Mouse (Mus musculus) MEL (cell line): ENCODE data around the gene Prkar2a. TPM values are rescaled to one million over a fixed set of nuclear protein-coding genes. Genes with fewer than 3 reads are reported as not detected.
A peak's percentile ranks its signal among the peaks of the same experiment; 100 is the strongest.
"Not testable (repeated sequence)": the region's sequence is repeated elsewhere in the genome, so short reads cannot be mapped to it uniquely, and the experiment has no call there.

Source experiments
- DNase-seq: peaks from one replicate; pipeline ENCODE4 v3.0.0; 2011; ENCODE audit warnings: low read depth, low spot score
- H3K27ac ChIP-seq: 2 replicates; pipeline ENCODE4 v1.5.1; 2012; ENCODE audit warnings: low read depth, mild to moderate bottlenecking, control low read depth, low read length, moderate library complexity; ENCODE audit not compliant: control insufficient read depth
- H3K27me3 ChIP-seq, 2 experiments: fragments of 150-350 bp in 1 of 2; sonication (generic) in 1 of 2; 2 replicates each; pipeline ENCODE4 v1.6.1; 2012; ENCODE audit warnings: low read length in 2 of 2, mild to moderate bottlenecking in 2 of 2, improper control_type of control experiment in 1 of 2, moderate library complexity in 1 of 2; ENCODE audit not compliant: insufficient read depth in 2 of 2, control insufficient read depth in 1 of 2
- H3K36me3 ChIP-seq, 2 experiments: 2 replicates each; pipeline ENCODE4 v1.6.1; 2012 to 2014; ENCODE audit warnings: low read length in 2 of 2, improper control_type of control experiment in 1 of 2, inconsistent platforms in 1 of 2, mild to moderate bottlenecking in 1 of 2; ENCODE audit not compliant: insufficient read depth in 2 of 2, control insufficient read depth in 1 of 2
- H3K4me1 ChIP-seq, 2 experiments: fragments of 150-350 bp in 1 of 2; sonication (generic) in 1 of 2; 2 replicates each; pipeline ENCODE4 v1.6.1; 2012; ENCODE audit warnings: low read length in 2 of 2, improper control_type of control experiment in 1 of 2, mild to moderate bottlenecking in 1 of 2; ENCODE audit not compliant: insufficient read depth in 2 of 2, control insufficient read depth in 1 of 2
- H3K4me3 ChIP-seq, 2 experiments: fragments of 150-350 bp in 1 of 2; sonication (generic) in 1 of 2; 2 replicates each; pipeline ENCODE4 v1.5.1; 2012; ENCODE audit warnings: low read depth in 2 of 2, low read length in 2 of 2, mild to moderate bottlenecking in 2 of 2, moderate library complexity in 2 of 2, control low read depth in 1 of 2, improper control_type of control experiment in 1 of 2; ENCODE audit not compliant: control insufficient read depth in 1 of 2, insufficient read depth in 1 of 2
- H3K79me2 ChIP-seq: 2 replicates; pipeline ENCODE4 v1.6.1; 2012; ENCODE audit warnings: mild to moderate bottlenecking, low read length, moderate library complexity; ENCODE audit not compliant: control insufficient read depth, poor library complexity, insufficient read depth
- H3K9ac ChIP-seq: 2 replicates; pipeline ENCODE4 v1.6.1; 2012; ENCODE audit warnings: low read depth, mild to moderate bottlenecking, control low read depth, low read length, moderate library complexity; ENCODE audit not compliant: control insufficient read depth, poor library complexity, severe bottlenecking
- H3K9me3 ChIP-seq: fragments of 150-350 bp; sonication (generic); replicated peaks from 2 replicates; pipeline ENCODE4 v1.6.1; 2012; ENCODE audit warnings: mild to moderate bottlenecking, low read length, improper control_type of control experiment, moderate library complexity; ENCODE audit not compliant: insufficient read depth
- CHD2 ChIP-seq: IDR thresholded peaks from 2 replicates; pipeline ENCODE4 v1.6.1; 2011; ENCODE audit warnings: low read length, improper control_type of control experiment
- ELF1 ChIP-seq: IDR thresholded peaks from 2 replicates; pipeline ENCODE4 v1.6.1; 2014; ENCODE audit warnings: low read depth, mild to moderate bottlenecking, inconsistent platforms, low read length, improper control_type of control experiment, moderate library complexity
- GABPA ChIP-seq: IDR thresholded peaks from 2 replicates; pipeline ENCODE4 v1.6.1; 2012; ENCODE audit warnings: low read depth, mild to moderate bottlenecking, inconsistent platforms, low read length, improper control_type of control experiment, moderate library complexity
- HCFC1 ChIP-seq: IDR thresholded peaks from 2 replicates; pipeline ENCODE4 v1.6.1; 2012; ENCODE audit warnings: low read depth, mild to moderate bottlenecking, inconsistent platforms, low read length, improper control_type of control experiment, moderate library complexity
- KAT2A ChIP-seq: conservative IDR thresholded peaks from 2 replicates; pipeline ENCODE4 v1.6.1; 2012; ENCODE audit warnings: low read depth, low read length, improper control_type of control experiment, inconsistent platforms
- MAFK ChIP-seq: IDR thresholded peaks from 2 replicates; pipeline ENCODE4 v1.6.1; 2011; ENCODE audit warnings: low read depth, mild to moderate bottlenecking, low read length, improper control_type of control experiment, borderline replicate concordance
- MAZ ChIP-seq: IDR thresholded peaks from 2 replicates; pipeline ENCODE4 v1.6.1; 2012; ENCODE audit warnings: low read depth, mild to moderate bottlenecking, inconsistent platforms, low read length, improper control_type of control experiment
- MXI1 ChIP-seq: IDR thresholded peaks from 2 replicates; pipeline ENCODE4 v1.6.1; 2011; ENCODE audit warnings: mild to moderate bottlenecking, low read depth, low read length, improper control_type of control experiment
- NELFE ChIP-seq: IDR thresholded peaks from 2 replicates; pipeline ENCODE4 v1.6.1; 2011; ENCODE audit warnings: low read depth, low read length, improper control_type of control experiment
- NRF1 ChIP-seq: IDR thresholded peaks from 2 replicates; pipeline ENCODE4 v1.6.1; 2014; ENCODE audit warnings: low read depth, mild to moderate bottlenecking, inconsistent platforms, low read length, improper control_type of control experiment, moderate library complexity; ENCODE audit not compliant: poor library complexity, insufficient read depth, severe bottlenecking
- POLR2A ChIP-seq, 2 experiments: IDR thresholded peaks; 2 replicates each; pipeline ENCODE4 v1.6.1; 2011 to 2012; ENCODE audit warnings: low read length in 2 of 2, mild to moderate bottlenecking in 2 of 2, control low read depth in 1 of 2, improper control_type of control experiment in 1 of 2, low read depth in 1 of 2, moderate library complexity in 1 of 2; ENCODE audit not compliant: control insufficient read depth in 1 of 2, insufficient read depth in 1 of 2, poor library complexity in 1 of 2
- POLR2AphosphoS2 ChIP-seq: IDR thresholded peaks from 2 replicates; pipeline ENCODE4 v1.6.1; 2011; ENCODE audit warnings: low read length, improper control_type of control experiment
- SIN3A ChIP-seq: IDR thresholded peaks from 2 replicates; pipeline ENCODE4 v1.6.1; 2012; ENCODE audit warnings: low read length, improper control_type of control experiment, inconsistent platforms
- TBP ChIP-seq: IDR thresholded peaks from 2 replicates; pipeline ENCODE4 v1.8.0; 2011; ENCODE audit warnings: low read depth, low read length, improper control_type of control experiment
- TCF12 ChIP-seq: IDR thresholded peaks from 2 replicates; pipeline ENCODE4 v1.6.1; 2014; ENCODE audit warnings: low read depth, mild to moderate bottlenecking, inconsistent platforms, low read length, improper control_type of control experiment, moderate library complexity
- UBTF ChIP-seq: IDR thresholded peaks from 2 replicates; pipeline ENCODE4 v1.6.1; 2012; ENCODE audit warnings: low read depth, mild to moderate bottlenecking, inconsistent platforms, low read length, improper control_type of control experiment, moderate library complexity, borderline replicate concordance; ENCODE audit not compliant: insufficient read depth
- USF1 ChIP-seq: IDR thresholded peaks from 2 replicates; pipeline ENCODE4 v1.6.1; 2014; ENCODE audit warnings: low read depth, mild to moderate bottlenecking, inconsistent platforms, low read length, improper control_type of control experiment, moderate library complexity
- USF2 ChIP-seq, 2 experiments: IDR thresholded peaks; 2 replicates each; pipeline ENCODE4 v1.6.1; 2011 to 2012; ENCODE audit warnings: improper control_type of control experiment in 2 of 2, low read length in 2 of 2, borderline replicate concordance in 1 of 2, inconsistent platforms in 1 of 2, low read depth in 1 of 2, mild to moderate bottlenecking in 1 of 2; ENCODE audit not compliant: insufficient read depth in 1 of 2
- ZKSCAN1 ChIP-seq: IDR thresholded peaks from 2 replicates; pipeline ENCODE4 v1.6.1; 2012; ENCODE audit warnings: low read depth, mild to moderate bottlenecking, inconsistent platforms, low read length, improper control_type of control experiment, moderate library complexity
- ZMIZ1 ChIP-seq: IDR thresholded peaks from 2 replicates; pipeline ENCODE4 v1.6.1; 2012; ENCODE audit warnings: low read depth, mild to moderate bottlenecking, inconsistent platforms, low read length, improper control_type of control experiment, moderate library complexity
- ZNF384 ChIP-seq: IDR thresholded peaks from 2 replicates; pipeline ENCODE4 v1.6.1; 2012; ENCODE audit warnings: low read depth, mild to moderate bottlenecking, inconsistent platforms, low read length, improper control_type of control experiment
- polyA plus RNA-seq, 2 experiments: library from polyadenylated mRNA; stranded (reverse) in 1 of 2; unstranded in 1 of 2; fragments of >175 nt in 1 of 2; fragments of >200 nt in 1 of 2; gene quantifications; 2 replicates each; pipeline versions ENCODE4 v1.2.1 to v1.2.4; 2012; ENCODE audit warnings: low replicate concordance in 2 of 2, low read depth in 1 of 2; ENCODE audit not compliant: insufficient read length in 2 of 2, insufficient read depth in 1 of 2, missing spikeins in 1 of 2
- total RNA-seq: library from RNA; depleted of rRNA; stranded (reverse); fragments of 300-350 nt; gene quantifications from 2 replicates; pipeline ENCODE4 v1.2.3, GENCODE M21; 2012

Gene Prkar2a
- total and polyA plus RNA-seq, 3 experiments = 22.4 to 230 (median 87.9) TPM

DNA sequence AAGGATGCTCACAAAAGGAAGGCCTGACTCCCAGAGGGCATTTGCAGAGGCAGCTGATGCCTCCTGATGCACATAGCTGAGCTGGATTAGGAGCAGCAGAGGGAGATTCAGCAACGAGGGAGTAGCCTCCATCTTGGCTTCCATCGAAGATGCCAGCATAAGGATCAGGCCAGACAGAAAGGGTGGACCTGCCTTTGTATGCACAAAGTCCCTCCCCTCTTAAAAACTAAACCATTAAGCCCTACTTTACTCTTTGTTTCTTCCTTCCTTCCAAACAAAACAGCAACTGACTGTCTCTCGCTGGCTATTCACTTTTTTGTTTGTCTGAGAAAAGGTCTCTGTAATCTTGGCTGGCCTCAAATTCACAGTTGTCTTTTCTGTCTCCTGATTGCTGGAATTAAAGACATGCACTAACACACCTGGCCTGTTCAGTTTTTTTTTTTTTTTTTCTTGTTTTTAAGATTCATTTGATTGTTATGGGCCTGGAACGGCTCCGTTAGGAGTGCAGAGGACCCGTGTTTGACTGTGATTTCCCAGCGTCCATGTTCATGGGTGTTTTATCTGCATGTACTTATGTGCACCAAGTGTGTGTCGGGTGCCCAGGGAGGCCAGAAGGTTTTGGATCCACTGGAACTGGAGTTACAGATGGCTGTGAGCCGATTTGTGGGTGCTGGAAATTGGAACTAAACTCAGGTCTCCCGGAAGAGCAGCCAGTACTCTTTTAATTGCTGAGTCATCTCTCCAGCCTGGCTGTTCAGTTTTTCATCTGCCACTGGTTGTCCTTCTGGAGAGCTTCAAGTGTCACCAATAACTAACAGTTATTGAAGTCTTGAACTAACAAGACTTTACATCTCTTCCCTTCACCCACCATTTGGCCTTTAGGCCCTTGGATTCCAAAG is 34.3 kb upstream of the Prkar2a start:
- Histone ChIP-seq H3K9ac (no peak overlapping the region), H3K79me2 (no peaks in the 10 kb centered on the region), H3K27me3 (no peaks in the 10 kb centered on the region), H3K27ac (no peak overlapping the region), H3K4me3 (no peak overlapping the region), H3K9me3 (no peaks in the 10 kb centered on the region), H3K4me1 (peaks cover 3 to 4% of the 10 kb centered on the region in 2 experiments), H3K36me3 (peaks cover 0 to 10% of the 10 kb centered on the region in 2 experiments; a peak in 2 of 4 replicates)
- TF ChIP-seq KAT2A (no peak), MAFK (peak; percentile 36; the same call in 1 of the 2 replicates), GABPA (peak; percentile 50; the same call in 1 of the 2 replicates), ZNF384 (no peak)
- DNase-seq = no peak

DNA sequence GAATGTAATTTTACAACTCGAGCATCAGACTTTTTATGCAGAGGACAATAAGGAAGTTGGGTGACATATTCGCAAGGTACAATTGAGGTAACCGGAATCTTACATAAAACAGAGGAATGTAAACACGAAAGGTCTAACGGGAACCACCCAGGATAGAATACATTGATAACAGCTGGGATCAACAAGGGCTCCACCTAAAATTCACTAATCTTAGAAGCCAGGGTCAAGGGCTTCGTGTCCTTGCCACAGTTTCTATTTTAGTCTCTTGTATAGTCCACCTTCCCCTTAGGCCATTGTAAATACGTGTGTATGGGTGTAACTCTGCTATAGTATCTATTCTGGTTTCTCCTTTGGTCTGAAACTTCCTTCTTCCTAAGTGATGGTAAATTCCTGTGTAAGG is 33.2 kb upstream of the Prkar2a start:
- H3K27me3 ChIP-seq, H3K79me2 ChIP-seq: not testable (repeated sequence)

DNA sequence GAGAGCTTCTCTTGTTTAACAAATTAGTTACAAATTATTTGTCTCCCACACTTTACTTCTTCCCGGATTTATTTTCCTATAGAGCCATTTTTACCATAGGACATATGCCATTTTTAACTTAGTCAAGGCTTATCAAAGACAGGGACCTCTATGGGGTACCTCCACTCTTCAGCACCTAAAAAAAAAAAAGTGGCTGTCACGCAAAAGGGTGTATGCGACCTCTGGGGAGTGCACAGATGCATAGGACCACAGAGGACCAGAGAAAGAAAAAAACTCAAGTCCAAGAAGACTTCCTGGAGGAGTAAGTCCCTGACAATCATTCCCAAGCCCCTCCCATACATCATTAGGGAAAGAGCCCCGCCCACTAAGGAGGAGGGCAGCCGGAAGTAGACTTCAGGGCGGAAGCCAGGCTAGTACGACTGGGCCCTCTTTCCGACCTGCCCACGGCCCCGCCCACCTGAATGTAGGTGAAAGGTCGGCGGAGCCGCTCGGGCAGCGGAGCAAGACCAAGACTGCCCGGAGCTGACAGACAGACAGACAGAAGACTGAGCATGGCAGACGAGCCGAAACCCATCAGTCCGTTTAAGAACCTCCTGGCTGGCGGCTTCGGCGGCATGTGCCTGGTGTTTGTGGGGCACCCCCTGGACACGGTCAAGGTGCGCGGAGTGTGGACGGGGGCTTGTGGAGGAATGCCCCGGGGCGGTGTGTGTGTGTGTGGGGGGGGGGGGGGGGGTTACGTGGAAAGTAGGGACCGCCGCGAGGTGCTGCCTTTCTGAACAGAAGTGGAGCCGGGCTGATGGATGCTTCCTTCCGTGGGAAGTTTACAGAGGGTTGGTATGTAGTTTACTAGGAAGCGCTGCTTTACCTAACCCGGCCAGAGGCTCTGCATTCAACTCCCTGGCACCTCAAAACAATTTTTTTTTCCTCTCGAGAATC is 27.2 kb upstream of the Prkar2a start, which contains the start of gene Slc25a20:
Gene Slc25a20, plus strand, starts transcription at position 412 of the 936 bp plus-strand sequence.
- Histone ChIP-seq H3K27ac (no peak within 1 kb of the TSS), H3K36me3 (peaks cover 0 to 8% of the 10 kb centered on the region in 2 experiments; a peak in 2 of 4 replicates), H3K9me3 (no peaks in the 10 kb centered on the region), H3K79me2 (no peaks in the 10 kb centered on the region), H3K9ac (peak within 1 kb of the TSS; percentile 80), H3K27me3 (no peaks in the 10 kb centered on the region), H3K4me3 (peak within 1 kb of the TSS; percentile 87 to 97), H3K4me1 (peaks cover 3 to 10% of the 10 kb centered on the region in 2 experiments; a peak in 3 of 4 replicates)
- peak; percentile 93 for DNase-seq
- TF ChIP-seq MXI1 (peak; percentile 43; the same call in 1 of the 2 replicates), POLR2A (IDR thresholded peaks at IDR 0.05; ENCODE audit: control insufficient read depth in 1 of 2, insufficient read depth in 1 of 2, low read depth in 1 of 2, low read length in 2 of 2, poor library complexity in 1 of 2) (peak in 1 of 2 experiments; percentile 53; a peak in 1 of 4 replicates), UBTF (no peak), USF1 (no peak), TCF12 (0 out of 2 replicates have a peak, but pooled peaks have one; percentile 13), NELFE (no peak; the same call in 1 of the 2 replicates), CHD2 (no peak), TBP (no peak), ZKSCAN1 (no peak), NRF1 (peak; percentile 21; the same call in 1 of the 2 replicates), ELF1 (peak; percentile 88), HCFC1 (peak; percentile 74), USF2 (IDR thresholded peaks at IDR 0.05; ENCODE audit: borderline replicate concordance in 1 of 2, insufficient read depth in 1 of 2, low read depth in 1 of 2, low read length in 2 of 2) (no peak), POLR2AphosphoS2 (no peak), MAZ (no peak), KAT2A (no peak), ZMIZ1 (no peak), SIN3A (peak; percentile 63)

More for the DNA sequence above, 33.2 kb upstream of the Prkar2a start:
- H3K27ac ChIP-seq, DNase-seq, H3K36me3 ChIP-seq, H3K4me3 ChIP-seq, H3K9ac ChIP-seq, H3K4me1 ChIP-seq, H3K9me3 ChIP-seq: not testable (repeated sequence)
